Mouse (Mus musculus) forebrain, embryonic 10.5 days (tissue): ENCODE data around the gene Ros1. TPM values are rescaled to one million over a fixed set of nuclear protein-coding genes. Genes with fewer than 3 reads are reported as not detected.

ENCODE experiments used
- DNase-seq: peaks from one replicate; pipeline ENCODE4 v3.0.0-alpha.2; 2017; ENCODE audit warnings: low spot score; ENCODE audit errors: extremely low spot score
- H3K27ac ChIP-seq: fragments of 300-500 bp; sonication (generic); 2 replicates; pipeline ENCODE4 v1.5.1; 2016; ENCODE audit warnings: mild to moderate bottlenecking
- H3K27me3 ChIP-seq: fragments of 300-500 bp; sonication (generic); 2 replicates; pipeline ENCODE4 v1.6.1; 2016; ENCODE audit warnings: mild to moderate bottlenecking; ENCODE audit not compliant: poor library complexity, severe bottlenecking
- H3K36me3 ChIP-seq: fragments of 300-500 bp; sonication (generic); replicated peaks from 2 replicates; pipeline ENCODE4 v1.6.1; 2016; ENCODE audit warnings: mild to moderate bottlenecking, moderate library complexity
- H3K4me1 ChIP-seq: fragments of 300-500 bp; sonication (generic); 2 replicates; pipeline ENCODE4 v1.6.1; 2016
- H3K4me3 ChIP-seq: fragments of 300-500 bp; sonication (generic); 2 replicates; pipeline ENCODE4 v1.5.1; 2016; ENCODE audit warnings: mild to moderate bottlenecking, moderate library complexity
- H3K9me3 ChIP-seq: fragments of 300-500 bp; sonication (generic); 2 replicates; pipeline ENCODE4 v1.6.1; 2016; ENCODE audit warnings: mild to moderate bottlenecking, moderate library complexity
- WGBS: fragments of 180-500 bp; shearing (Covaris S2); methylation state at CpG from one replicate; pipeline ENCODE4 v1.1.7; 2016; 5-methylcytosine and 5-hydroxymethylcytosine counted together
- polyA plus RNA-seq: library from polyadenylated mRNA; unstranded; fragments of >200 nt; fragmentation: Nextera tagmentation; extraction: Ambion mirVana; gene quantifications from 2 replicates; pipeline ENCODE4 v1.2.1, GENCODE M21; 2016

Ros1 gene
- polyA plus RNA-seq, 1 experiment from 2014 or later: not detected

DNA sequence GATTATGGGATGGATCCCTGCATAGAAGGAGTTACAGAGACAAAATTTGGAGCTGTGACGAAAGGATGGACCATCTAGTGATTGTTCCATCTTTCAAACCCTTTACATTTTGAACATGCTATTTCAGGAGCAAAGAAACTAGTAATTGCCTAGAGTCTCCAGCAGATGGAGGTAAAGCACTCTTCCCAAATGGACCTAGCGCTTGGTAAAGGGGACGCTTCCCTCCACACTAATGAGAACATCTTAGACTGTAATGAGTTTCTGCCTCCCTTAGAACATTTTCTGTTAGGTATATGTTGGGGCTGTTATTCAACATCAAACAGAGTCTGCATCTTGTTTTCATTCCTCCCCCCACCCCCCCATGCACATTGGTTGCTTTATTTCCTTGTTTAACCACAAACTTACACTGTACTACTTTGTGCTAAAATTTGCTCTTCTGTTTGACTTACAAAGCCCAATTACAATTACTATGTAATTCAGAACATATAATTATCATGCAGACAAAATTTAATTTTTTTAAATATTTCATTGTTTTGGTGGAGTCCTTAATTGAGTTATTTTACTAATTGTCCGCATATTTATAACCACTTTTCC, 88.8 kb downstream of the Ros1 start:
- H3K27ac ChIP-seq: no peak overlapping the region
- no peak overlapping the region for H3K4me3 ChIP-seq
- H3K27me3 ChIP-seq: no peaks in the 10 kb centered on the region
- no peak for DNase-seq
- H3K4me1 ChIP-seq: no peaks in the 10 kb centered on the region
- no peaks in the 10 kb centered on the region for H3K9me3 ChIP-seq
- WGBS: 47% methylated on average over 4 of the region's 4 CpGs
- no peaks in the 10 kb centered on the region for H3K36me3 ChIP-seq

DNA sequence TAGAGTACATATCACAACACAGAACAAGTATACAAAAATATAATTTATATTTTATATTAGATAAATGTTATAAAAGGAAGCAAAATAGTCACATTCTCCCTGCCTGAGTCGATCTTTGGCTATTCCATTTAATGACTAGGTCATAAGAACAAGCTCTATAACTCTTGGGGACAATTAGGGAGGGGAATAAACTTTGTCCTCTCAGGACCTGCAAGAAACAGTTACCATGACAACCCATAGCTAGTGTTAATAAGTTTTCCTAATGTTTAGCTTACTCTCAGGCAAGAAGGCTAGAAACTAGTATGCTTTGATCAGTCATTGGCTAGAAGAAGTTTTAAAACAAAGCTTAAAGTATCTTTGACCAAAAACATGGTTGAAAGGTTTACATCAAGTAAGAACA, 93.8 kb downstream of the Ros1 start:
- no peaks in the 10 kb centered on the region for H3K9me3 ChIP-seq
- no peaks in the 10 kb centered on the region for H3K4me1 ChIP-seq
- no peaks in the 10 kb centered on the region for H3K36me3 ChIP-seq
- WGBS: 86% methylated on average over 1 of the region's 1 CpGs
- no peak overlapping the region for H3K27ac ChIP-seq
- H3K27me3 ChIP-seq: no peaks in the 10 kb centered on the region
- DNase-seq: no peak
- H3K4me3 ChIP-seq: no peak overlapping the region

DNA sequence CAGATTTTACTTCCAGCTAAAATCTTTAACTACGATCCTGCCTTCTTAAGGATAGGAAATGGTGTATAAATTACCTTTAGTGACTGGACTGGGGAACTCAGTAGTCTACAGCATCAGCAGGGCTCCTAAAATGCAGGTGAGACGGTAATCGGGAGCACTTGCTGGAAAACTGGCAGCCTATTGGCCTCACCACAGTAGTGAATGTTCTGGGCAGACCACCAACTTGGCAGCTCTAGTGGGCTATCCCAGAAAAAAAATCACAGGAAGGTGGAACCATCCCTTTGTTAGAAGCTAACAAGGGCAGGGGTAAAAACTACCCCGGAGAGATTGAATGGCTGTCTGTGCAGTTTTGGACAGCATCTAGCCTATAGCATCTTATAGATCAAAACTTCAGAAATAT, 102.9 kb downstream of the Ros1 start:
- Histone ChIP-seq H3K9me3 (no peaks in the 10 kb centered on the region), H3K27me3 (no peaks in the 10 kb centered on the region), H3K4me1 (no peaks in the 10 kb centered on the region), H3K36me3 (no peaks in the 10 kb centered on the region), H3K27ac (no peak overlapping the region), H3K4me3 (no peak overlapping the region)
- DNase-seq: no peak
- 91% methylated on average over 4 of the region's 4 CpGs for whole genome bisulfite sequencing

DNA sequence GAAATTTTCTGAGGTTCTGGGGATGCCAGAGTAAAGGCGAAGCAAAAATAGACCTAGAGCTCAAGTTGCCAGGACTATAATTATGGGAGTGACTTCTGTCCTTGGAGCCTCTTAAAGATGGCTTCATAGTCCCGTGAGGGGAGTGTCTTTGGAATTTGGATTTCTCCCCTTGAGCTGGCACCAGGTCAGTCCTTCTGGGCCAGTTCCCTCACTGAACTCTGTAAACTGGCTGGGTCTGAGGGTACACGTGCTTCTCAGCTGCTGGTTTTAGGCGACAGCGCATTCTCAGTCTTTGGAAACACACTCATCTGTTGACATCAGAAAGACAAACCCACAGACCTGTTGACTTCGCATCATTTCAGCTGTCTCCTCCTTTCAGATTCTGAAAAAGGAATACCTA, 108.4 kb downstream of the Ros1 start:
- 86% methylated on average over 6 of the region's 6 CpGs for WGBS
- Histone ChIP-seq H3K4me3 (no peak overlapping the region), H3K27me3 (no peaks in the 10 kb centered on the region), H3K4me1 (no peaks in the 10 kb centered on the region), H3K9me3 (no peaks in the 10 kb centered on the region), H3K27ac (no peak overlapping the region), H3K36me3 (no peaks in the 10 kb centered on the region)
- DNase-seq: no peak

DNA sequence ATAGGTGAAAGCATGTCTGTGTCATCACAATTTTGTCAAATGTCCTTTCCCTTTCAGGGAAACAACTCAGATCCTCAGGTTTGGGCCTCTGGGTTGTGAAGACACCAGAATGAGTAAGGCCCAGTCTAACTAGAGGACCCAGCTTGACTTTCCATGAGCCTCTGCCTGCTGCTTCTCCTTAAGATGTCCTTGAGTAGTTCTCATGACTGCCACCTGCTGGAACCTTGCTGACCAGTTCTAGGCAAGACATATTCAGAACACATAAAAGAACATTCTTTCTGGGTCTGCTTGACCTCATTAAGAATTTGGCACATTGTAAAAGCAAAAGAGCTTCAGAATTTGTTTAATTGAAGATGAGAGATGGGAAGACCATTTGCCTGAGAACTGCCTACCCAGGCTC, 122.6 kb downstream of the Ros1 start:
- Histone ChIP-seq H3K36me3 (no peaks in the 10 kb centered on the region), H3K4me3 (no peak overlapping the region), H3K4me1 (no peaks in the 10 kb centered on the region), H3K27ac (no peak overlapping the region), H3K27me3 (no peaks in the 10 kb centered on the region), H3K9me3 (no peaks in the 10 kb centered on the region)
- peak; percentile 17 for DNase-seq

DNA sequence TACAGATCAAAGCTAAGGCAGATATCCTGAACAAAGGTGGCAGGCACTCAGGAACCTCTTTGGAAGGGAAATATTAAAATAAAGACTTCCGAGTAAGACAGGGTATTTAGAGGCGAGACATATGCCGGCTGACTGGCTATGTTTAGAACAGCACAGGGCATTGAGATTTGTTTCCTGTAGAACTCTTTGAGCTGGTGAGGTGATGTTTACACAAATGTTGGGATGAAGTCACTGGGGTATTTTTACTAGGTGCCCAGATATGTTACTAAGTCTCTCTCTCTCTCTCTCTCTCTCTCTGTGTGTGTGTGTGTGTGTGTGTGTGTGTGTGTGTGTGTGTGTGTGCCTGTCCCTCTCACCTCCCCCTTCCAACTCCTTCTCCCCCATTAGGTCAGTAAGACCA, 146.8 kb downstream of the Ros1 start:
- WGBS: 89% methylated on average over 3 of the region's 3 CpGs
- no peaks in the 10 kb centered on the region for H3K4me1 ChIP-seq
- no peak for DNase-seq
- no peaks in the 10 kb centered on the region for H3K36me3 ChIP-seq
- no peaks in the 10 kb centered on the region for H3K27me3 ChIP-seq
- H3K27ac ChIP-seq: no peak overlapping the region
- H3K4me3 ChIP-seq: no peak overlapping the region
- H3K9me3 ChIP-seq: no peaks in the 10 kb centered on the region

DNA sequence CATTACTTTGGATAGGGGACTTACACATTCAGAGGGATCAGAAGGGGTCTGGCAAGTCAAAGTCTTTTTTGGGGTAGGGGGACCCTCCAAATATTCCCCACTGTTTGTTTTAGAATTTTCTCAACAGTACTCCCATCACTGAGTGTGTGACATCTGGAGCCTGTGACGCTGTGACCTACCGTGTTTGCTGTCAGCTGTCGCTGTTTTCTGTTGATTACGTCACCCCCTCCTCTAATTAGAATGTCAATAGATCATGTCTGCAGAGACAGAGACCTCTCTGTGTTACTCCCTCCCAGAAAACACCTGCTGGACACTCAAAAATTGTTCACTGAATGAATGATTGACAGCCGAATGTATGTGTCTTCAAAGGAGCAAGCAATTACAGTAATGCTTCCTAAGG, 152.0 kb downstream of the Ros1 start:
- Histone ChIP-seq H3K36me3 (no peaks in the 10 kb centered on the region), H3K9me3 (no peaks in the 10 kb centered on the region), H3K27ac (no peak overlapping the region), H3K4me3 (no peak overlapping the region), H3K27me3 (no peaks in the 10 kb centered on the region), H3K4me1 (no peaks in the 10 kb centered on the region)
- no peak for DNase-seq
- WGBS: 83% methylated on average over 5 of the region's 5 CpGs

DNA sequence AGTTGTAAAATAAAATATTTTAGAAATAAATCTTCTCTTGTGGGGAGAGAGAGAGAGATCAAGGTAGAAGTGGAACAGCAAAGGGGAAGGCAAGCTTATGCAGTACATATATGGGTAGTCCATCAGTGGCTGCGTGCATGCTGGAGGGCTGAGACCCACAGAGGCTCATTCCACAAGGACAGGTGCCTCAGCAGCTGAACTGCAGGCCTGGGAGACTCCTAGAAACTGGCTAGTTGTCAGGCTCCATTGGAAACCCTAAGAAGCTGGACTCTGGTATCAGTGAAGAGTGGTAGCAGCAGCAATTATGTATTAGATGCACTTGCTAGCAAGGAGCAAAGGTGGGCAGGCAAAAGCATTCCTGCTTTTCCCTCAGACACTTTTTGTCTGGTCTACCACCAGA, 155.7 kb downstream of the Ros1 start:
- Histone ChIP-seq H3K9me3 (no peaks in the 10 kb centered on the region), H3K27ac (no peak overlapping the region), H3K4me1 (no peaks in the 10 kb centered on the region), H3K4me3 (no peak overlapping the region), H3K27me3 (no peaks in the 10 kb centered on the region), H3K36me3 (no peaks in the 10 kb centered on the region)
- no peak for DNase-seq
- 97% methylated on average over 1 of the region's 1 CpGs for WGBS

DNA sequence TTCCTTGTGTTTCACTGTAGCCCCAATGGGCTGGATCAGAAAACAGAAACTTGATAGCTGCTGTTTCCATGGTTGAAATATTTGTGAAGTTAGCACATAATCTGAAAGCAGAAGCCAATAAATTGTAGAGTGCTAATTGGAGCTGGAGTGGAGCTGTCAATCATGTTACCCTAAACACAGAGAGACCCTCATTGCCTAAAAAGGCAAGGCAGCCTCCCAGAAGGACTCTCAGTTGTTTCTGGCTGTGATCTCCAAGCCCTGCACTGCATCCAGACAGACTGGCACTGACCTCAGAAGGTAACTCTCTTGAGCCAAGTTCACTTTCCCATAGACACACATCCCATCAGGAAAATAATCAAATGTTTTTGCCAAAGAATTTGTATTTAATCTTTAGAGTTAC, 161.3 kb downstream of the Ros1 start:
- peaks cover 40% of the 10 kb centered on the region for H3K27me3 ChIP-seq
- no peak overlapping the region for H3K27ac ChIP-seq
- H3K4me1 ChIP-seq: peaks cover 10% of the 10 kb centered on the region
- H3K9me3 ChIP-seq: no peaks in the 10 kb centered on the region
- no peak overlapping the region for H3K4me3 ChIP-seq
- H3K36me3 ChIP-seq: no peaks in the 10 kb centered on the region
- no peak for DNase-seq

DNA sequence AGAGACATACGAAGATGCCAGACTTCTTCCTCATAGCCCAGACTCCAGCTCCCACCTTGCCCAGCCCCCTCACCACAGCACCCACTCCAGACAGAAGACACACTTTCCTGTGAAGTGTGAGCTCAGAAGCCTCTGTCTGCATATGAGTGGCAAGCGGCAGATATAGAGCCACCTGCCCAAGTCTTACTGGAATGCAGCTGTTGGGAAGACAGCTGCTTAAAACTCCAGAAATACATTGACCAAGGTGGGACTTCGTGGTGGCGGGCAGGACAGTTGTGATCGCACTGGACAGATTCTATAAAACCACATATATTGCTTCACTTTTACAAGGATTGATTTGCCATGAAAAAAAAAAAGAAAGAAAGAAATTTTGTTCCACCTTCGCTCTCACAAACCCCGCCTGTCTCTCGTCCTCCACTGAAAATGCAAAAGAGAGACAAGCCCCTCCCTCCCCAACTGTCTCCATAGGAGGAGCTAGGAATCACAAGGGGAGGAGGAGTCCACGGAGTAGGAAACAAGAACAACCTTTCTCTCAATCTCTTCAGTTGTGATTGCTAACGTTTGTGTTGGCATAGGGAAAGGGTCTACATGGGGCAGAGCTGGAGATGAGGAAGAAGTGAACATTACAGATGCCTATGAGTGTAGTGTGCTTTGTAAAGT, 165.5 kb downstream of the Ros1 start:
- peaks cover 22% of the 10 kb centered on the region for H3K4me1 ChIP-seq
- no peak overlapping the region for H3K4me3 ChIP-seq
- DNase-seq: no peak
- H3K27me3 ChIP-seq: peaks cover 82% of the 10 kb centered on the region
- 2% methylated on average over 10 of the region's 10 CpGs for WGBS
- H3K36me3 ChIP-seq: no peaks in the 10 kb centered on the region
- no peaks in the 10 kb centered on the region for H3K9me3 ChIP-seq
- H3K27ac ChIP-seq: no peak overlapping the region

DNA sequence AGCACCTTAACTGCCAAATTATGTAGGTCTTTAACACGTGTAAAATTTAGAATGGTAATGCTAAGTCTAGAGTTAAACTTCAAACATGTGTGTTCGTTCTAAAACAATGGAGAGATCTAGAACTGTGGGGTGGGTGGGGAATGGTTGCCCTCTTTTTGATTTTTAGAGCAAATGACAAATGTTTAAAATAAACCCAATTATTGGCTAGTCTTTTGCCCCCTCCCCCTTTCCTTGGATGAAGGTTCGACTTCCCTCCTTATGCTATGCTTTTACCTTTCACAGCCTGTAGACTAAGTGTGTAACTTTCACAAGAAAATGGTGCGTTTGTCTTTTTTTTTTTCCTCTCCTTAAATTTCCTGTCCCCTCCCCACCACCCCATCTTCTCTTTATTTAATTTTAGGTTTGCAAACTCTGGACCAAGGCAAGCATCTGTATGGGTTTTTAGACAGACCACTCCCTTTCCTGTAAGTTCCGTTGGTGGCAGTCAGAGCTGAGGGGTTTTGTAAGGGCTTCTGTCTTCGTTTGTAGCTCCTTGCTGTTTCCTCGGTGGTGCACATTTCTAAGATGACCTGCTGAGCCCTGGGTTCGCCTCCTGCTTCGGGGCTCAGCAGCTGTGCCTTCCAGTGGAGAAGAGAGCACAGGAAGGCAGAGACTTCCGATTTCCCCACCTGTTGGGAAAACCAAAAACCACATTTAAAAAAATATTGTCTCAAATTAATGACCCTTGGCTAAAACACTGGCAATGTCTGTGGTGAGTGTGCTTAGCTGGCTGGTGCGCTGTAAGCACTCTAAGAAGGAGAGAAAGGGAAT, 166.3 kb downstream of the Ros1 start:
- Histone ChIP-seq H3K4me3 (no peak overlapping the region), H3K9me3 (no peaks in the 10 kb centered on the region), H3K27me3 (peaks cover 90% of the 10 kb centered on the region), H3K36me3 (no peaks in the 10 kb centered on the region), H3K27ac (no peak overlapping the region), H3K4me1 (peaks cover 22% of the 10 kb centered on the region)
- WGBS: 1% methylated on average over 11 of the region's 11 CpGs
- DNase-seq: peak; percentile 18

DNA sequence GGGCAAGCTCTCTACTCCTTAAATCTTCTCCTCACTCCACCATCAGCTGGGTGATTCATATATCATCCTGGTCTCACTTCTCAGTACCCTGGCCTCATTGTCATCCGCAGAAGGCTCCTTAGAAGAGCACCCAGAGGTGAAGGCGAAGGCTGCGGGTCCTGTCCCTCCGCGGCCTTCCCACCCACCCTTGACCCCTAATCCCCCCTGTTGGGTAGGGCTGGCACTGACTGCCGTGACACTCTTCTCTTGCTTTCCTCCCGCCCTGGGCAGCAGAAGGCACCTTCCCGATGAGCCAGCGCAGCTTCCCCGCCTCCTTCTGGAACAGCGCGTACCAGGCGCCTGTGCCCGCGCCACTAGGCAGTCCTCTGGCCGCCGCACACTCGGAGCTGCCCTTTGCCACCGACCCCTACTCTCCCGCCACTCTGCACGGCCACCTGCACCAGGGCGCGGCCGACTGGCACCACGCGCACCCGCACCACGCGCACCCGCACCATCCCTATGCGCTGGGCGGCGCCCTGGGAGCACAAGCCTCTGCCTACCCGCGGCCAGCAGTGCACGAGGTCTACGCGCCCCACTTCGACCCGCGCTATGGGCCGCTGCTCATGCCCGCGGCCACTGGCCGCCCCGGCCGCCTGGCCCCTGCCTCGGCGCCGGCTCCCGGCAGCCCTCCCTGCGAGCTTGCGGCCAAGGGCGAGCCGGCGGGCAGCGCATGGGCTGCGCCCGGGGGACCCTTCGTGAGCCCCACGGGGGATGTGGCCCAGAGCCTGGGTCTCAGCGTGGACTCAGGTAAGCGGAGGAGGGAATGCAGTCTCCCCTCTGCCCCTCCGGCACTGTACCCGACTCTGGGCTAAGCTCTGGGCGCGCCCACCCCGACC, 167.6 kb downstream of the Ros1 start:
- DNase-seq: peak; percentile 39
- WGBS: under 1% methylated on average over 67 of the region's 68 CpGs
- no peaks in the 10 kb centered on the region for H3K9me3 ChIP-seq
- peaks cover 30% of the 10 kb centered on the region for H3K4me1 ChIP-seq
- no peaks in the 10 kb centered on the region for H3K36me3 ChIP-seq
- H3K27ac ChIP-seq: no peak overlapping the region
- H3K4me3 ChIP-seq: peak overlapping the region; percentile 57
- peaks cover 100% of the 10 kb centered on the region for H3K27me3 ChIP-seq
